Mouse (Mus musculus): ENCODE measurements at regions not wholly inside any gene's neighbourhood (a gene's known extent, or its start where the extent isn't known, plus 50 kb on each side); places are given as distances from the start of the nearest gene placed in this dataset.

DNA sequence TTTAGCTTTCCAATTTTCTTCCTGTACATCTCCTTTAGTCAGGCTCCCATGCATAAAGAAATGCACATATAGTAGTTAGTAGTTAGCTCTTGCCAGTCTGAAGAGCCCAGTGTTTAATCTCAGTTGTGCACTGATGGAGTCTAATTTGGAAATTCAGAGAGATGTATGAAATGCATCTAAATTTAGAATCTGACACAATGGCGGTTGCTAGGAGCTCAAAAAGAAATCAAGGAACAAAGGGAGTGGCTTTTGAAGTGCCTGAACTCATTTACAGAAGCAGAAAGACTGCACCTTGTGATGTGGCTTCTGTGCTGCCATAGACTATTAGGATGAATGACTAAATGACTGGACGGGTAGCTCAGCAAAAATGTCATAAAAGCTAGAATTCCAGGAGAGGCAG, 916.3 kb downstream of the Rps29 start:
- no peak for DNase-seq

- peak; percentile 5 for DNase-seq
These were observed 927.2 kb downstream of the Rps29 start for GRCm38 (mm10) chr12:68231803-68232202.

GRCm38 (mm10) chr12:68217091-68217490, 941.9 kb downstream of the Rps29 start:
- no peak for DNase-seq

- DNase-seq = peak; percentile 11
These were observed 950.7 kb downstream of the Rps29 start for GRCm38 (mm10) chr12:68208302-68208701.

GRCm38 (mm10) chr12:68183858-68184257, 961.5 kb upstream of the Mdga2 start:
- no peak for DNase-seq

DNA sequence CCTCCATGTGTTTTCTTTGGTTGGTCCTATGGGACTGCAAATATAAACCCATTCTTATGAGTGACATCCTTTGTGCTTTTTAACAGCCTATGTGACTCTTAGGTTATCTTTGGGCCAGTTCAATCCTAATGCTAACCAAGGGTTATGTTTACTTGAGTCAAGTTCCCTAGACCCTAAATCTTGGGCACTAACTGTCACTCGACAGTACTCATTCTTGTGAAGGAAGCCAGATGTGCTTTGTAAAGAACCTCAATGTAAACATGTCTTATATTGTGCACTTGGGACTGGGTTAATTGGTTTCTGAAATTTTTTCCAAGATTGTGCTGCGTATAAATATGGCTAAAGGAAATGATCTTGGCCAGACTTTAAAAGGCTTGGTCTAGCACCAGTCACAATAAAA, 939.0 kb upstream of the Mdga2 start:
- DNase-seq = no peak

DNA sequence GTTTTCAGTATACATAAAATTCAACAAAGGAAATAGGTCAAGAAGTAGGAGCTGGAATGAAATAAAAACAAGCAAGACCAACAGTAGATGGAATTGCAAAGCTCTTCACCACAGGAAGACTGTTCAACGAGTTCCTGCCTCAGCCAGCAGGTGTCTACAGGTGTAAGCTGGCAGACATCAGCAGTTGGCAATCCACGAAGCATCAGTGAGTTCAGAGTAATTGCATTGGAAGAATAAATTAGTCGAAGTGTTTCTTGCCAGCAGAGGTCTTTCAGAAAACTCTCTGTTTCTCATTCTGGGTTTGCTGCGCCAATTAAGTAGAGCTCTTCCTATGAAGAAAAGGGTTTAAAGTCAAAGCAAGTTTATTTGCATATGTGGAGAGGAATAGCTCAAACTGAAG, 925.7 kb upstream of the Mdga2 start:
- peak; percentile 2 for DNase-seq

DNA sequence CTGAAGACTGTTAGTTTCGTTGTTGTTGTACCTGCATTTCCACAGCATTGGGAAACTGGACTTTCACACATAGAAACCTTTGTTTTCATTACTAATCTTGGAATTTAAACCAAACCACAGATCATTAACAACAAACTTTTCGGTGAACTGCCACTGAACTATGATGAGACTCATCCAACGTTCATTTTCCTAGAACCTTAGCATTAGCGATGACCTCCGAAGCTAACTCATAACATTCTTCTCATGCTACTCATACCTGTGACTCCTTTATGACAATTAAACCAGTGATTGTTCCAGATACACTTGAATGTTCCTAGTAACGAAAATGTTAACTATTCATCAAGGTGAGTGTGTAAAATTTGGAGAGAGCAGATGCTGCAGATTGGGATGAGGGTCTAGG, 917.5 kb upstream of the Mdga2 start:
- no peak for DNase-seq

DNA sequence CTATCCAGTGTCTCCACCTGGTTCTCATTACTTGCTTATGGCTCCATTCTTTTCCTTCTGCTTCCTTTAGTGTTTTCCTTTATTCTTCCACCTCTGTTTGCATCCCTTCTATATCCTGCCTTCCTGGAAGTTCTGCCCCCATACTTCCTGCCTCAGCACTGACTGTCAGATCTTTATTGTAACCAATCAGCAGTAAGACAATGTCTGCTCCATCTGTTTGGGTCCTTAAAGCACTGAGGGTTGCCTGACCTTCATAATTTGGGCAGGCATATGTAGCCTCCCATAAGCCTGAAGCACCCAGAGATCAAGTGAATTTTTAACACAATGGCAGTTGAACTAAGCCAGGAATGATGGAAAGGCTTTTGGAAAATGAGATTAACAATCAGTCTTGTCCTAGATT, 909.4 kb upstream of the Mdga2 start:
- no peak for DNase-seq

DNA sequence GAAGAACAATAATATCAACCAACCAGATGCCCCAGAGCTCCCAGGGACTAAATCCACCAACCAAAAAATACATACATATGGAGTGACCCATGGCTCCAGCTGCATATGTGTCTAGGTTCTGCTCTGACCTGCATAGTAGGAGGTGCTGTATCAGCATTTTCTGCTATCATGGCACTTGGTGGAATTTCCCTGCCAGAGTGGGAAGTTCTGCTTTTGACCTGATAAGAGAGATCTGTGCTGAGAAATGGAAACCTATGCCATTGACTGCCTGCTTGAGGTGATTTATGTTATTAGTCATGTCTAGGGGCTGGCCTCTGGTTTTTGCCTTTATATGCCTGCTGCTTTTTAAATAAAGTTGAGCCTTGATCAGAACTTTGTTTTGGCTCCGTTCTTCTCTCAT, 893.4 kb upstream of the Mdga2 start:
- no peak for DNase-seq
